Mouse (Mus musculus): Measurements from ENCODE around the gene Lzts2. TPM values are rescaled to one million over a fixed set of nuclear protein-coding genes. Genes with fewer than 3 reads are reported as not detected.

Lzts2 gene
- total and polyA plus RNA-seq, 2 experiments from 2014 or later, result 17.0 to 44.7 TPM

DNA sequence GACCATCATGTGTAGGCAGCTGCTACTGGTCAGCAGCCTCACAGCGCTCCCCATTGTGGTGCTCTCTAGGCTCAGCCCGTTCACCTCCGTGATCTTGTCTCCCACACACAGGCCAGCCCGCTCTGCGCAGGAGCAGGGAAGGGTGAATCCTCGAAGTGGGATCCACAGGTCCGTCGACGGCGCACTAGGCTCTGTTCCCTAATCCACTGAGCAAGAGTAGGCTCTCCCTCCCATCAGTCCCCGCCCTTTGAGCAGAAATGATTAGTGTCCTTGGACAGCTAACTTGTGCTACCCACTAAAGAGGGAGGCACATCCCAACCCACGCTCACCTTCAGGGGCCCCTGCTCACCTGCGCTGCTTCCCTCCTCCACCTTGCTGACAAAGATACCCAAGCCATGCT, 26.0 kb downstream of the Lzts2 start:
- TF ChIP-seq CTCF (IDR thresholded peaks at IDR 0.05; ENCODE audit: low read depth), result no peak
- Histone ChIP-seq H3K27ac (no peak overlapping the region), H3K4me2 (ENCODE audit: low read depth, low read length) (no peak overlapping the region), H3K9me3 (ENCODE audit: low read length) (no peaks in the 10 kb centered on the region), H3K9ac (replicated peaks; ENCODE audit: low read length) (no peak overlapping the region), H3K4me1 (ENCODE audit: insufficient read depth, low read length) (no peaks in the 10 kb centered on the region), H3K4me3 (ENCODE audit: low read length) (no peak overlapping the region), H3K36me3 (ENCODE audit: insufficient read depth, low read length) (no peaks in the 10 kb centered on the region), H3K27me3 (ENCODE audit: insufficient read depth, low read length) (no peaks in the 10 kb centered on the region)
- ATAC-seq, result no peak
- 63% methylated on average over 13 of the region's 13 CpGs for WGBS
- DNase-seq (ENCODE audit: low spot score), result no peak

DNA sequence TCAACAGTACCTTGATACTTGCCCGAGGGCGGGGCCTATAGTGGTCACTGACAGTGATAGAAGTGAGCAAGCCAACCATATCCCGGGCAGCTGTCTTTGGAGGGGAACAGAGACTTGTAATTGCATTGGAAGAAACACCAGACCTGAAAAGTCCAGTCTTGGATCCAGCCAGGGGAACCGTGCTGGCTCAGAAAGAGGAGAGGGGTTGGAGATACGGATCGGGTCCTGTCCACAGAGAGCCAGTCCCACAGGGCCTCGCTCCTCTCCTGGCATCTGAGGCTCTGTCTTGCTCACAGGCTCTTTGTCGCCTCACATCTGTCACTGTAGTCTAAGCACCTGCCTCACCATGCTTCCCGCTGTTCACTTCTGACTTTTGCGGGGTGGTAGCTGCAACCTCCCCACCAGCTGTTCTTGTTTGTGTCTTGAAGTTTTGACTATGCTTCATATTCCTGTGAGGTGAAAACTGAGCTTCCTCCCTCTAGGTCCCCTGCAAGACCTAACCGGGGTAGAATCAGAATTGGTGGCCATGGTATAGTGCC, 30.2 kb downstream of the Lzts2 start:
- no peak for DNase-seq (ENCODE audit: low spot score)
- Histone ChIP-seq H3K4me3 (ENCODE audit: low read length) (no peak overlapping the region), H3K4me2 (ENCODE audit: low read depth, low read length) (no peak overlapping the region), H3K9me3 (ENCODE audit: low read length) (no peaks in the 10 kb centered on the region), H3K4me1 (ENCODE audit: insufficient read depth, low read length) (peaks cover 8% of the 10 kb centered on the region; the same call in 1 of the 2 replicates), H3K27me3 (ENCODE audit: insufficient read depth, low read length) (no peaks in the 10 kb centered on the region), H3K36me3 (ENCODE audit: insufficient read depth, low read length) (no peaks in the 10 kb centered on the region), H3K27ac (no peak overlapping the region), H3K9ac (replicated peaks; ENCODE audit: low read length) (no peak overlapping the region)
- TF ChIP-seq CTCF (IDR thresholded peaks at IDR 0.05; ENCODE audit: low read depth), result no peak
- ATAC-seq, result no peak
- 54% methylated on average over 11 of the region's 11 CpGs for WGBS

DNA sequence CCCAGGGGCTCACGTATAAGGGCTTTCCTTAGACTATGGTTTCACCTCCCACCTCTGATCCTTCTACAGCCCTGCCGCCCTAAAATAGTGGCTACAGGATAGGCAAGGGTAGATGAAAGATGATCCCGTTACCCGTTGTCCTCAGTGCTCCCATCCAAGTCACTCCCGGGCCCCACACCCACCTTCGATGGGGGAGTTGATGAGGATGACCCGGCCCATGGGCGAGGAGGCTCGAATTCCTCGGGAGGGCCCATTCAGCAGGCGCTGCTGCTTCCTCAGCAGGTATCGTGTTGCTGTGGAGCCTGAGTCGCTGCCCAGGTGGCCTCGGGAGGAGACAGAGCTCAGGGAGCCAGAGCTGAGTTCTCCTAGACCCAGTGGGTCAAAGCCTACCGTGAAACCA, 31.0 kb downstream of the Lzts2 start:
- ATAC-seq (no peak), DNase-seq (ENCODE audit: low spot score) (no peak)
- 62% methylated on average over 15 of the region's 15 CpGs for WGBS
- no peaks in the 10 kb centered on the region for H3K9me3 ChIP-seq (ENCODE audit: low read length)
- no peak overlapping the region for H3K27ac ChIP-seq
- TF ChIP-seq CTCF (IDR thresholded peaks at IDR 0.05; ENCODE audit: low read depth), result no peak
- H3K4me3 ChIP-seq (ENCODE audit: low read length), result no peak overlapping the region
- H3K4me1 ChIP-seq (ENCODE audit: insufficient read depth, low read length), result peaks cover 8% of the 10 kb centered on the region; the same call in 1 of the 2 replicates
- no peaks in the 10 kb centered on the region for H3K27me3 ChIP-seq (ENCODE audit: insufficient read depth, low read length)
- H3K4me2 ChIP-seq (ENCODE audit: low read depth, low read length), result no peak overlapping the region; the same call in 1 of the 2 replicates
- H3K36me3 ChIP-seq (ENCODE audit: insufficient read depth, low read length), result 0 out of 2 replicates have a peak, but pooled peaks cover 1% of the 10 kb centered on the region
- no peak overlapping the region for H3K9ac ChIP-seq (replicated peaks; ENCODE audit: low read length)

DNA sequence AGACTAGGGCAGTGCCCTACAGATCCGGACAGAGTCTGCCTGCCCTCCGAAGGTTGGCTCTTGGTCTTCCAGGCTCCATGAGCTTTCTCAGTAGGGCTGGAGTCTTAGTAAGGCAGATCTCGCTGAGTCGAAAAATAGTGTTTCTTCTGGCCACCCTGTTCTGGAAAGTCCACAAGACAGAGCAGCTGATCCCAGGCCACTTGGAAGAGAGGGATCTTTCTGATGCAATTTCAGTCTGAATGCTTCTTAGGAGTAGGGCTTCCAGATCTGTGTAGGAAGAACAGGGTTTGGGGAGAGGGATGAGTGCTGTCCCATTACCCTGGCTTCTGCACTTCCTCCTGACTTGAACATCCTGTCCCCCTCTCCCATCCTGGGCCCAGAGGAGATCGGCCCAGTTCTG, 31.4 kb downstream of the Lzts2 start, which contains the start of gene Pdzd7:
TSS of gene Pdzd7 (minus strand) at position 67 of the 400 bp plus-strand sequence.
- Histone ChIP-seq H3K9ac (replicated peaks; ENCODE audit: low read length) (peak within 1 kb of the TSS; percentile 66), H3K4me3 (ENCODE audit: low read length) (peak within 1 kb of the TSS; percentile 51), H3K9me3 (ENCODE audit: low read length) (no peaks in the 10 kb centered on the region), H3K4me2 (ENCODE audit: low read depth, low read length) (peak within 1 kb of the TSS; percentile 87), H3K36me3 (ENCODE audit: insufficient read depth, low read length) (peaks cover 5% of the 10 kb centered on the region; the same call in 1 of the 2 replicates), H3K27ac (peak within 1 kb of the TSS; percentile 91), H3K27me3 (ENCODE audit: insufficient read depth, low read length) (no peaks in the 10 kb centered on the region), H3K4me1 (ENCODE audit: insufficient read depth, low read length) (peaks cover 8% of the 10 kb centered on the region; the same call in 1 of the 2 replicates)
- ATAC-seq (no peak), DNase-seq (ENCODE audit: low spot score) (no peak)
- no peak for TF ChIP-seq CTCF (IDR thresholded peaks at IDR 0.05; ENCODE audit: low read depth)
- WGBS, result 81% methylated on average over 5 of the region's 5 CpGs

DNA sequence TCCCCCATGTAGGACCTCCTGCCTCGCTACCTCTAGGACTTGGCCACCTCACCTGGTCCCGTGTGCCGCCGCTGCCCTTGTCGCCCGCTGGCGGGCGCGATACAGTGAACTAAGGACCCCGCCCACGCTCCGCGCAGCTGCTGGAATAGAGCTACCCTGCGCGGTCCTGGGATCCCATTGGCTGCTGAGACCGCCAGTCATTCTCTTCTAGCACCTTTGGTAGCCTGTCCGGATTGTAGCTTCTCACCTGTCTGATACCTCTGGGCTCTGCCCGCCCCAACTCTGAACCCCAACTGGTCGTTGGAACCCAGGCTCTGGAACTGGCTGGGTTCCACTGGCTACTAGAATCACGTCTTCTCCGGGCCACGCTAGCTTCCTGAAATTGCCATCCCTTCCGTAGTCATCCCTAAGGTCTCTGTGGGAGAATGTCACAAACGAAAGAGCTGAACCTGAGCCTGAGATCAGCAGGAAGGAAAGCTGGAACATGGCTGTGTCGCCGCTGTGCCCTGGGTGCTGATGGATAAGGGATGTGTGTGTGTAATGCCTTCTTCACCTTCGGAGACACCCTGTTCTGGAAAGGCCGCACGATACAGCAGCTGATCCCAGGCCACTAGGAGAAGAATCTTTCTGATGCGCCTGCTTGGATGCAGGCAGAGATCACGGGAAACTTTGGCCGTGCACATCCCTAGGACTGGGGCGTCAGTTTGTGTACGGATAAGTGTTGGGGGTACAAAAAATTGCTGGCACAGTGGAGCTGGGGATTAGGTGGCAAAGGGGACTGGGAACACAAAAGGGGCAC, 32.5 kb downstream of the Lzts2 start:
- H3K36me3 ChIP-seq (ENCODE audit: insufficient read depth, low read length), result peaks cover 15% of the 10 kb centered on the region; the same call in 1 of the 2 replicates
- H3K9ac ChIP-seq (replicated peaks; ENCODE audit: low read length), result peak overlapping the region; percentile 66
- 1% methylated on average over 34 of the region's 34 CpGs for WGBS
- peaks cover 8% of the 10 kb centered on the region; the same call in 1 of the 2 replicates for H3K4me1 ChIP-seq (ENCODE audit: insufficient read depth, low read length)
- peak; percentile 64 for ATAC-seq
- H3K4me2 ChIP-seq (ENCODE audit: low read depth, low read length), result peak overlapping the region; percentile 87
- no peaks in the 10 kb centered on the region for H3K9me3 ChIP-seq (ENCODE audit: low read length)
- 0 out of 2 replicates have a peak, but pooled peaks have one; percentile 20 for TF ChIP-seq CTCF (IDR thresholded peaks at IDR 0.05; ENCODE audit: low read depth)
- no peaks in the 10 kb centered on the region for H3K27me3 ChIP-seq (ENCODE audit: insufficient read depth, low read length)
- peak overlapping the region; percentile 51 for H3K4me3 ChIP-seq (ENCODE audit: low read length)
- peak; percentile 91 for DNase-seq (ENCODE audit: low spot score)
- H3K27ac ChIP-seq, result peak overlapping the region; percentile 91

DNA sequence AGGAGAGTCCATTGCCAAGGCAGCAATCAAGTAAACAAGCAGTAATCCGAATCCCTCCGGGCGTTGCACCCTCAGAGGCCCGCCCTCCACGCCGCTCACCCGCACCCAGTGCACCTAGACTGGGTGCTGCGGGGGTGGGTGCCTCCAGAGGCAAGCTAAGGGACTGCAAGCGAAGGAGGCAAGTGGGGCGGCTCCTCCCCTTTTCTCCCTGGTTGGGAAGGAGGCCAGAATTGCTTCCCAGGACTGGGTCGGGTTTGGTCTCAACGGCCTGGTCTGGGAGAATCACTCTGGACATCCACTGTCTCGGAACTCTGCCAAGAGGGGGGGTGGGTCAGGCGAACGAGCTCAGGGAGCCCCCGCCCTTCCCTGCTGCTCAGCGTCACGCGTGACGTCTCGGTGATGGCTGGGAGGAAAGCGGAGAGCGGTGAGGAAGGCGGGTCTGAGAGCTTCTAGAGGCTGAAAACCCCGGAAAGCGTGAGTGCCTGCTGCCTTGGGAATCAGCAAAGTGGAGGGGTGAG, 33.3 kb downstream of the Lzts2 start, which contains the start of gene Sfxn3:
TSS of gene Sfxn3 (plus strand) at position 87 of the 518 bp plus-strand sequence.
- H3K4me3 ChIP-seq (ENCODE audit: low read length), result peak within 1 kb of the TSS; percentile 51
- H3K36me3 ChIP-seq (ENCODE audit: insufficient read depth, low read length), result peaks cover 21% of the 10 kb centered on the region; the same call in 1 of the 2 replicates
- no peaks in the 10 kb centered on the region for H3K27me3 ChIP-seq (ENCODE audit: insufficient read depth, low read length)
- peak; percentile 85 for TF ChIP-seq CTCF (IDR thresholded peaks at IDR 0.05; ENCODE audit: low read depth)
- ATAC-seq (peak; percentile 89), DNase-seq (ENCODE audit: low spot score) (peak; percentile 95)
- H3K4me1 ChIP-seq (ENCODE audit: insufficient read depth, low read length), result peaks cover 8% of the 10 kb centered on the region; the same call in 1 of the 2 replicates
- peak within 1 kb of the TSS; percentile 66 for H3K9ac ChIP-seq (replicated peaks; ENCODE audit: low read length)
- H3K27ac ChIP-seq, result peak within 1 kb of the TSS; percentile 91
- peak within 1 kb of the TSS; percentile 87 for H3K4me2 ChIP-seq (ENCODE audit: low read depth, low read length)
- WGBS, result under 1% methylated on average over 26 of the region's 26 CpGs
- no peaks in the 10 kb centered on the region for H3K9me3 ChIP-seq (ENCODE audit: low read length)

Measured in hindbrain, postnatal 0 days (tissue).